Mouse (Mus musculus) large intestine, adult 2 months (tissue): ENCODE results near the gene Pde4b. TPM values are rescaled to one million over a fixed set of nuclear protein-coding genes. Genes with fewer than 3 reads are reported as not detected.

Experiments
- DNase-seq: peaks from one replicate; pipeline ENCODE4 v3.0.0-alpha.2; 2012; ENCODE audit warnings: low read depth, low spot score
- WGBS: fragments of 180-500 bp; shearing (Covaris S2); methylation state at CpG from one replicate; pipeline ENCODE4 v1.1.7; 2018; 5-methylcytosine and 5-hydroxymethylcytosine counted together
- polyA plus RNA-seq: library from polyadenylated mRNA; depleted of rRNA; stranded (reverse); fragments of >200 nt; gene quantifications from 2 replicates; pipeline ENCODE4 v1.2.3, GENCODE M21; 2012

The Pde4b gene
- polyA plus RNA-seq, 1 experiment, result 4.6 TPM

DNA sequence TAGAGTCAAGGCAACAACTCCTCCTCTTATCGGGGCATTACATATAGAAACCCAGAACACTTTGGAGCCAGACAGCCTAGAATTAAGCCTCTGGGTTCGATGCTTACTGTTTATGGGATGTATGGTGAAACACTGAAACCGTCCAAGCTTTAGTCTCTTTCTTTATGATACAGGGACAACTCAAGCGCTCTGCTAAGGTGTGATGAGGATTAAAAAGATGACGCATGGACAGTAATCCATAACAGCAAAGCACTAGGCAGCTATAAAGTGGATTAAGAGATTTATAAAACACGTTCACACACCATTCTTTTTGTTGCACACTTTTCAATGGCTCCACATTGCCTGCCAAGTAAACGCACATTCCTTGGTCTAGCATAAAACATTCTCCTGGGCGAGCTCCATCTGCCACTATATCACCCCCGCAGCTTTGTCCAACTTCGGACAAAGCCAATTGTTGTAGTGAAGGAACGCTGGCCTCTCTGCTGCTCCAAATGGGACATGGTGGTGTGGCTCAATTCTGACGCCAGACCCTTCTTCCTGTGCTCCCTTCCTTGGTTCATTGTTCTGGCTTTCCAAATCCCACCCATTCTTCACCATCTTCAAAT lies 473.4 kb downstream of the Pde4b start:
- no peak for DNase-seq
- WGBS, result 78% methylated on average over 12 of the region's 12 CpGs

DNA sequence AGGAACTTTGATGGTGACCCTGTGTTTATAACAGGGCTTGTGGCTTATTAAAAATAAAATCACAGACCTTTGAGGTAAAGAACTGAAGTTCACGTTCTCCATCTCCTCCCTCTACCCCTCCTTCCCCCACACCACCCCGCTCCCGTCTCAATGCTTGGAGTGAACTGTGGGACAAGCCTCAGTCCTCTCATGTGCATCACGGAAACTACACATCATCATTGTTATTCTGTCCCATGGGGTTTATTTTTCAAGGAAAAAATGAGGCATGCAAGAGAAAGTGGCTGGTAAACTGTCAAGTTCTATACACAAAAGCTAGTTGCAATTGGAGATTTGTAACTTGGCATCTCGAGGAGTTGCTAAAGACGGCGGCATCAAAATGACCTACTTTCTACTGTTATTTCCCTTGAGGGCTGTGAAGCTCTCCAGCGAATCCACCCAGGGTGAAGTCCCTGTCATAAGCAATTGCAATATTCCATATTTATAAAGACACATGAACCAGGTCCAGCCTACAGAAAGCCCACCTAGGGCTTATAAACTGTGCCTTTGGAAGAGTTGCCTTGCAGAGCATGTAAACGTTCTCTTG lies 476.0 kb downstream of the Pde4b start:
- 65% methylated on average over 9 of the region's 9 CpGs for WGBS
- DNase-seq, result no peak

DNA sequence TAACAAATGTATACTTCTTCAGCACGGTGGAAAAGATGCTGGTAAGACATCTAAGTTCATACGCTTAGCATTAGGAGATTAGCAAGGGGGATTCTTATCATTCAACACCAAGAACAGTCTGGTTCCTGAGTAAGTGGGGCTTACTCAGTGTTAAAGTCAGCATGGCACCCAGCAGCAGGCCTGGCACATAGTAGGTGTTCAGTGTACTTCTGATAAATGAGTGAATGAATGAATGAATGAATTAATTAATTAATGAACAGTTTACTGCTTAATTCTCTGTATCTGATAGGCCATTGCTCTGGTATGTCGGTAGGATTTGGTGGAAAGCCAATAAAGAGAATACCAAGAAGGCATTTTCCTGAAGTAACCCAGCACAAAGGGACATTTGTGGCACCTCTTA lies 476.9 kb downstream of the Pde4b start:
- WGBS, result 87% methylated on average over 3 of the region's 3 CpGs
- no peak for DNase-seq

DNA sequence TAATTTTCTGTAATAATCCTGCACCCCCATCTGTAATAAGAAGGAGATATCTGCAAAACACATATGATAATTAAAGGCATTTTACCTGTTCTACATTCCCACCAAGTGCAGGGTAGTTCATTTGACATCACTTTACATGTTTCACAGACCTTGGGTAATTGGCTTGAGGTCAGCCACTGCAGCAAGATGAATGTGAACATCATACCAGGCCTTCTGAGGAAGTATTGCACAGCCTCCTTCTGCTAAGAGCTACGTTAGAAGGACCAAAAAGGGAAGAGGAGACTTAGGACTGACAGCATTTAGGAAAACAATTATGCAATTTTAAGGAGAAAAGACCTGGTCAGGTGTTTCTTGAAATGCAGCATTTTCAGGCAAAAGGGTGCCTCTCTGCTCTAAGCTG lies 479.1 kb downstream of the Pde4b start:
- no peak for DNase-seq
- WGBS, result 60% methylated on average over 1 of the region's 1 CpGs

DNA sequence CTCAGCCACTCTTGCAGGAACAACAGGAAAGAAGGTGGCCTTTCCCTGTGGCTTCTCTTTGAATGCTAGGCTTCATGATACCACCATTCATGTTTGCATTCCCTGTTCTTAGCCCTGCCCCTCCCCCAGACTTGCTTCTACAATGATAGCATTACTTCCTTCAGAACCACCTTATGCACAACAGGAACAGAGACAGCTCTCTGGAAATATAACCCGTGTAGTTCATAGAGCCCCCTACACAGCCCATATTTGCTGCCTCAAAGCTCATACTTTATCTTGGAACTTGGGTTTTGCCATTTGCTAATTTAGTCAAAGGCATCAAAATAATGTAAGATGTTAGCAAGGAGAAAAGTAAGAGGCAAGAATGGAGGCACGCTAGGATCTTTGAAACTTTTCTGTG lies 479.8 kb downstream of the Pde4b start:
- no peak for DNase-seq
- WGBS, result 76% methylated on average over 2 of the region's 2 CpGs

DNA sequence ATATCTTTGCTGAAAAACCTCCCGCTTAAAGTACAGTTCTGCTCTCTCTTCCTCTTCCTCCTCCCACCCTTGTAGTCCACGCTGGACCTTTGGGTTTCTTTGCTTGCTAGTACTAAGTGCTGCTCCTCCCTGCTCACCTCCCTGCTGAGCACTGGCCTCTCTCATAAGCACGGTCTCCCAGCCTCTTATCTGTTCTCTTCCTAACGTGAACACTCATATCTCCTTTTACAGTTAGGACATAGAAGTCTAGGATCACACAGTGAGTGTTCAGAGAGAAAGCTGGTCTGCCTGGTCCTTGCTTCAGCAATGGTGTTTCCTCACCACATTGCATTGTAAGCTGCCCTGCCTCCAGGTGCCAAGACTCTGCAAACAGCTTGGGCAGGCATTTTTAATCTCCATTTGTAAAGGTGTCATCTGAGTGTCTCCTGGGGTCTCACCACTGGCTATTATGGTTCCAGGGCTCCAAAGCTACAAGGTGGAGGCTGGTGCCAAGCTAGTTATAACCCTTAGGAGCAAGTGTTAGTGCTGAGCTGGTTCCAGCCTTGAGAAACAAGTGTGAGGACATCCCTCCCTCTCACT lies 480.4 kb downstream of the Pde4b start:
- DNase-seq, result no peak
- WGBS, result 50% methylated on average over 4 of the region's 4 CpGs

DNA sequence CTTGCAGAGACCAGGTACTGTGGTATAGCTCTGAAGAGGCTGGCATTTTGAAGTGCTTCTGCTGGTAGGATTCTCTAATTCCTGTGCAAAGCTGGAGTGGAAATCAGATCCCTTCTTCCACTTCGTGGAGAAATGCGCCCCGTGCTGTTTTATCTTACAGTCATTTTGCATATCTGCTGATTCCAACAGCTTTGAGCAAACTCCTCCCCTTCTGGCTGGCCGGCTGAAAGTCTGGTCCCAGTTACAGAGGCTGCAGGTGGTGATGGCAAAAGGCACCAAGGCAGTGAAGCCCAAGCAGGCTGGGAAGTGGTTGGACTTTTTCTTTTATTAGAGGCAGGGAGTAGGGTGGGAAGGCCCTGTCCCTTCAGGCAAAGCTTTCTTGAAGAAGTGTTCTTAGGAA lies 481.2 kb downstream of the Pde4b start:
- under 1% methylated on average over 4 of the region's 4 CpGs for WGBS
- no peak for DNase-seq

DNA sequence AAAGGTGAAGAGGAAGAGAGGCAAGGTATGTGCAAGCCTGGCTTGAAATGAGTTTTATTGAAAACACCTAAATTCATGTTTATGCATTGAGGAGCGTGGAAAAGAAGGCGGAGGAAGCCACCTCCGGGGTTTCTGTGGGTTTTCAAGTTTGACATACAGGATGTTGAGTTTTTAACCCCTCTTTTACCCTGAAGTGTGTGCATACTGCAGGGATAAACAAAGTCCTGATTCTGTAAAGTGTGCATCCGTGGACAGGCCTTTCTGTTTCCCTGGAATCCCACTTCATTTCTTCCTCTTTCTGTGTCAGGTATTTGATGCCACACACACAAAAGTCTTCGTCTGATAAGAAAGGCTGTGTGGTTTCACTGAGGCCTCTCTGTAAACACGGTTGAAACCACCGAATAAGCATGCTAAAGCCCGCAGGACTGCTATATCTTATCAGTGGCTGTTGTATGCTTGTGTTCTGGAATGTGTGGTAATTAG lies 481.8 kb downstream of the Pde4b start:
- WGBS, result 25% methylated on average over 8 of the region's 8 CpGs
- no peak for DNase-seq

DNA sequence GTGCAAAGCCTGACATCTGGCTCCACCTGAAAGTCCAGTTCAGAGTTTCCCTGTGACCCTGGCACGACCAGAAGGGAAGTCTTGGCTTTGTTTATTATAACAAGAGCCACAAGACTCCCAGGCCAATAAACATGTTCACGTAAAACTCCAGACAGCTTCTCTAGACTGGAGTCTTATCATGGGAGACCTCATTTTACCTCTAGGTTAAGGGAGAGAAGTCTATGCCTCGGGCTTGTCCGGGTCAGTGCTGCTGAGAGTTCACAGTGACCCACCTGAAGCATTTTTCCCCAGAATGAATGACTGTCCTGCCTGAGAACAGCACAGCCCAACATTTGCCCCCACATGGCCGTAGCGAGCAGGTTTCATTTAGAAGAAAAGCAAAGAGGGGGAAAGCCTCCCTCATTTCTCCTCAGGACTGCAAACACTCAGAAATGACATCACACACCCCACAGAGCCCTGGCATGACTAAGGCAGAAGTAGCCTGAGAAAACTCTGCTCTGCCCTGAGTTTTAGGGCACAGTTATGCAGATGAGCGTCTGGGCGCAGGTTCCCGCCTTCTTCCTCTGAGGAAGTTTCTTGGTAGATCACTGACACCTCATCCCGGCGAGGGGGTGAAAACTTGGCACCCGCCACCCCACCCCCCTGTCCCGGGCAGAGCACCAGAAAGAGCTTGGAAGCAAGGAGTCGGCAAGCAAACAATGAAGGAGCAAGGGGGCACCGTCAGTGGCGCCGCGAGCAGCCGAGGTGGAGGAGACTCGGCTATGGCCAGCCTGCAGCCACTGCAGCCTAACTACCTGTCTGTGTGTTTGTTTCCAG lies 482.8 kb downstream of the Pde4b start:
- DNase-seq, result peak; percentile 52
- WGBS, result 0% methylated on average over 20 of the region's 20 CpGs

DNA sequence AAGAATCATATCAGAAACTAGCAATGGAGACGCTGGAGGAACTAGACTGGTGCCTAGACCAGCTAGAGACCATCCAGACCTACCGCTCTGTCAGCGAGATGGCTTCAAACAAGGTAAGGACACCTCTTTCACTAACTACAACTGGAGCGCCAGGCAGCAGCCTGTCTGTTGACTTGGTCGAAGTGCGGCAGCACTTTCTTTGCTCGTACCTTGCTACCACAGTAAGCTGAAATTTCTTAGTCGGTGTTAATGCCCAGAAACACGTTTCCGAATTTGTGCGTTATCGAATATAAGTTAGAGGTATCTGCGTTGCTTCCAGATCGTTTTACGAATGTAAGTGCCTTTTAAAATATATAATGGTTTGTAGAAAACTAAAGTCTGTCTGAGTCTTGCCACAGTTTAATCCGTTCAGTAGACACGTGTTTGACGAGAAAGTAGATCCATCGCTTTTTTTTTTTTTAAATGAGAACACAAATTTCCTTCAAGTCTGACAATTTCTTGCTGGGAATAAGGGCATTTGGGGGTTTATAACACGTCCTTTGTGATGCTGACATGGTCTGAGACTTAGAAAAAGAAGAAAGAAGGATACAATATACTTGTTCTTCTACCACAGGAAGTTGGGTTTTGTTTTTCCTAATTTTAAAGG lies 483.5 kb downstream of the Pde4b start:
- DNase-seq, result no peak
- 2% methylated on average over 20 of the region's 20 CpGs for WGBS

DNA sequence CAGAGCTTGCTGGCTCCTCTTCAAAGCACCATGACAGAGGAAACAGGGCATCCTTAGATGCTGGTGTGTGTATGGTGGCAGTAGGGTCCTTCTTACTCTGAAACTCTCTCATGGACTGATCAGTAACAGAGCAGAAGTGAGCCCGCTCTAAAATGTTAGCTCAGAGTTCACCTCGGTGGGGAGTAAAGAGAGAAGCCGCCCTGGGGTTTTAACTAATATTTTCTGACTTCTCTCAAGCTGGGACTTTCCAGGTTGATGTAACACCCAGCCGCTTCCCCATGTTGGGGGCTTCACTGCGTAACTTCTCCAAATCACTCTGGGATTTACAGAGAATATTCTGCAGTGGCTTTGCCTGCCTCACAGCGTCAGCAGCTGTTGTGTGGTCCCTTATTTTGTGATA lies 484.7 kb downstream of the Pde4b start:
- WGBS, result 62% methylated on average over 6 of the region's 6 CpGs
- DNase-seq, result no peak

DNA sequence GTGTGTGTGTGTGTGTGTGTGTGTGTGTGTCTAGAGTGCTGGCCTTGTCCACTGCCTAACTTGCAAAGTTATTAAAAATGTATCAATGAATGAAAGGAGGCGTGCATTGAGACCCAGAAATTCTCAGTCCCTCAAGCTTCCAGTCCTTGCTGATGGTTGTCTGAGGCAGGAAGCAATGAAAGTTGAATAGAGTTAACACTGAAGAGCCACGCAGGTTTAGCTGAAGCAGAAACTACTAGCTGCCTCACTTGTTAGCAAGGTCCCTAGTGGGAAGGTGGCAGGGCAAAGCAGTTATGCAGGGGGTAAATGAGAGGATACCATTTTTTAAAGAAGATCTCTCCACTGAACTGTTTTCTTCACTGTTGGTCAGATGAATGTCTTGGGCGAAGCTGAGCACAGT lies 485.2 kb downstream of the Pde4b start:
- 66% methylated on average over 3 of the region's 3 CpGs for WGBS
- no peak for DNase-seq

DNA sequence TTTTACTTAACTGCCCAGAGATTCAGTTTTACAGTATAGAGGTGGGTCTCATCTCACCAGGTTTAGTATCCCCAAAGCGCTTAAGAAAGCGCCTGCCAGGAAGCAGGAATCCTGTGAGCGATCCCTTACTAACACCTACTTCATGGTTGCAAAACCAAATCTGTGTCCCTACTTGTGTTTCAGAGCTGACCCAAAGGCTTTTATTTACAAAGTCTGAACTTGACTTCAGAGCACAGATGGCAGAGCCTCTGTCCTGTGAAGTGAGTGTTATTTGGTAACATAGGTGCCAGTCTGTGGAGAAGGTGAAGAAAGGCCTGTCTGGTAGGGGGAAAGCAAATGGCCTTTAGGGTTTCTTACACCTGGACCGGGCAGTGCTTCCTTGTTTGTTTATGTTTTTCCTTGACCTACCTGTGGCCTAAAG lies 486.0 kb downstream of the Pde4b start:
- WGBS, result 77% methylated on average over 4 of the region's 4 CpGs
- no peak for DNase-seq

DNA sequence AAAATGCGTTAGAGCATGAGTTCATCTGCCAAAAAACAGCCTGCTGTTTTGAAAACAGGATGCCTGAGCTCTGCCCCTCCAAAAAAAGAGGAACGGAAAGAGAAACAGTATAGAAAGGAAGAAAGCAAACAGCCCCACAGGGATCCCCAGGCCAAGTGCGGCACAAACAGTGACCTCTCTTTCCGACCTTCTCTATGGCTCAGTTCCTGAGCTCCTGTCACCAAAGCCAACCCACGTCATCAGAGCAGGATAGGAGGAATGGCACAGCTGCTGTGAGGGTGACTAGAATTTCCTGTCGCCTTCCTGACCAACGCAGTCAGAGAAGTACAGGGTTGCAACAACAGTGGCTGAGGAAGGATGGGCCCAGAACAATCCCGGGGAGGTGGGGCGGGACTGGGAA lies 486.9 kb downstream of the Pde4b start:
- no peak for DNase-seq
- 48% methylated on average over 9 of the region's 9 CpGs for WGBS

DNA sequence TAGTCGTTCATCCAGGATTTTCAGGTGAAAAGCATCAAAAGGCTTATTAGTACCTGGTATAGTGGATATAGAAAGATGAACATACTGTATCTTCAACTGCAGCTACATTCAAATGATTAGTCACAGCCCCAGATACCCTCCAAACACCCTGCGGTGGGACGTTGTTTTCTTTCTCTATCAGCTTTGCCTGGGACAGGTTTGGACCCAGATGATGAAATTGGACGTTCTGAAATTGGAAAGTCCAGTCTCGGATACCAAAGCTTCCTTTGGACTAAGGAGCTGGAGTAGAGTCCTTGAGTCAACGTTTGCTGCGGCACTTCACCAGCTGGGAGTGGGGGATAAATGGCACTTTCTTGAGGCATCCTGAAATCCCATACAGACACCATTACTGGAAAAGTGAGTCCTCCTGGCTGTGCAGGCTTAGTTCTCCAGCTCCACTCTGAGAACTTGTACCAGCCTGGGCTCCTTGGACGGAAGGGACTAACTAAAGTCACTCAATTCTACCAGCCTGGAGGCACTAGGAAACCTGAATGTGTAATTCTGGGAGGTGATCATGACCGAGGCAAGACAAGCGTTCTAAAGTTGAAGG lies 487.4 kb downstream of the Pde4b start:
- DNase-seq, result no peak
- WGBS, result 74% methylated on average over 10 of the region's 10 CpGs

DNA sequence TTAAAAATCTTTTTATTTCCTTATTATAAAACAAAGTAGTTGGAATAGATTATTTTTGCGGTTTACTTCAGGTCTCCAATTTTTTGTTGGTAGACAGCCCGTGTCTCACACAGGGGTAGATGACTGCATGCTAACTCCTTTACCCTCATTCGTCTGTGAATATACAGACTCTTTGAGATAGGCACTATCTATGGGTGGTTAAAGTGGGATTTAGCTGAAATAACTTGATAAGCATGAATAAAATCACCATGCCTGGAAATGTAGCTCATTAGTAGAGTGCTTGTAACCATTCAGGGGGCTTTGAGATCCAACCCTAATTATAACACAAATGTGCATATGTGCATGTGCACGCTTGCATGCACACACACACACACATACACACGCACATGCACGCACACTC lies 488.8 kb downstream of the Pde4b start:
- WGBS, result 93% methylated on average over 6 of the region's 6 CpGs
- no peak for DNase-seq

DNA sequence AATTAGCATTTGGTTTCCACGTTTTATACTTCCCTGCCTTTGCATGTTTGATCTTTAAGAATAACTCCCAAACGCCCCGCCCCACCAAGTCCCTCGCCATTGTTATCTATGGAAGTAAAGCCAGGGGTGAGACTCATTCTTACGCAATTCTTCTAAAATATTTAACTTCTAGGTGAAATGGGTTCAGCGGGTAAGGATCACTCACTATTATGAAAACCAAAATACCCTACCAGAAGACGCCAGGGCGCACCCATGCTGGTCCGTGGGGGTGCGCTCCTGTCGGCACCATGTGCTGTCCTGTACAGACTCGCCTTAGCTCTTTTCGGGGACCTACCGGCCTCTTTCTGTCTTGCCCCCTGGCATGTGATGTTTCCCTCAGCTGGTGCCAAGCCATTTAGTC lies 490.3 kb downstream of the Pde4b start:
- WGBS, result 66% methylated on average over 14 of the region's 14 CpGs
- DNase-seq, result no peak

DNA sequence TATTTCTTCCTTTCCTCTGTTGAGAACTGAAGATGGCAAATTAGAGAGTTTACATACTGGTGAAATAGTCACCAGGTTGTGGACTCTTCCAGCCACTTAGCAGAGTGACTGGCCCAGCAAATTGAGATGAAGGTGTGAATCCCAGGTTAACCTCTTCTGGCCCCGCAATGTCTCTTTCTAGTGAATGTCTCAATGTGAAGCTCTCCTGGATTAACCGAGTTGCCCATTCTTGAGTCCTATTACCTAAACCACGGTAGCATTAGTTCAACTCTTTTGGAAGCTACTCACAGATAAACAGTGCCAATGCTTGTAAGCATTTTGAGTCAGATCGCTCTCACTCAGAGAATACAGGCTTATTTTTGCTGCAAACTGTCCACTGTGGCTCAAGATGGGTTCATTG lies 491.7 kb downstream of the Pde4b start:
- WGBS, result 77% methylated on average over 4 of the region's 4 CpGs
- DNase-seq, result no peak

DNA sequence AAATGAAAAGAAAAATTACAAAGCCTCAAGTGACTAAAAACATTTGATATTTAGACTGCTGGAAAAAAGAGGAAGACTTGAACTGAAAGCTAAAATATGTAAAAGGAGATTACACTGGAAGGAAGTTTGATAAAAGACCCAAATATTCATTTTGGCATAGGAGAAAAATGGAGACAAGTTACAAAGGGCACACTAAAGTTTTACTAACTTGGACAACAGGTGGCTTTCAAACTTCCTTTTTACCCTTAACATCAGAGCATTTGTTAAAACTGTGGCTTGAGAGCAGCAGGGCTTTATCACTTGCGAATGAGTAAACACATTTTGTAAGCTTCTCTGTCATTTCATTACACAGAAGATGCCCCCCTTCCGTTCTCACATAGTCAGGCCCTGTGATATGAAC lies 492.4 kb downstream of the Pde4b start:
- DNase-seq, result no peak
- 68% methylated on average over 2 of the region's 2 CpGs for WGBS
